Mouse (Mus musculus) mouse embryonic stem cell (cell line): Measurements from ENCODE around the gene Fmnl1.

Experiments
- in situ Hi-C, 2 experiments: fragments of 300-500 bp; cut with MboI; formaldehyde crosslinking; loops; 1 replicate in 1 of 2; 3 replicates in 1 of 2; pipeline ENCODE4 v1.14.3; 2019 to 2020; ENCODE audit warnings: low sequenced_read_pairs in 2 of 2, low pct_unique_long_range_greater_than_20kb in 1 of 2, mixed read lengths in 1 of 2; ENCODE audit not compliant: unreplicated experiment in 1 of 2

Fmnl1 gene

DNA sequence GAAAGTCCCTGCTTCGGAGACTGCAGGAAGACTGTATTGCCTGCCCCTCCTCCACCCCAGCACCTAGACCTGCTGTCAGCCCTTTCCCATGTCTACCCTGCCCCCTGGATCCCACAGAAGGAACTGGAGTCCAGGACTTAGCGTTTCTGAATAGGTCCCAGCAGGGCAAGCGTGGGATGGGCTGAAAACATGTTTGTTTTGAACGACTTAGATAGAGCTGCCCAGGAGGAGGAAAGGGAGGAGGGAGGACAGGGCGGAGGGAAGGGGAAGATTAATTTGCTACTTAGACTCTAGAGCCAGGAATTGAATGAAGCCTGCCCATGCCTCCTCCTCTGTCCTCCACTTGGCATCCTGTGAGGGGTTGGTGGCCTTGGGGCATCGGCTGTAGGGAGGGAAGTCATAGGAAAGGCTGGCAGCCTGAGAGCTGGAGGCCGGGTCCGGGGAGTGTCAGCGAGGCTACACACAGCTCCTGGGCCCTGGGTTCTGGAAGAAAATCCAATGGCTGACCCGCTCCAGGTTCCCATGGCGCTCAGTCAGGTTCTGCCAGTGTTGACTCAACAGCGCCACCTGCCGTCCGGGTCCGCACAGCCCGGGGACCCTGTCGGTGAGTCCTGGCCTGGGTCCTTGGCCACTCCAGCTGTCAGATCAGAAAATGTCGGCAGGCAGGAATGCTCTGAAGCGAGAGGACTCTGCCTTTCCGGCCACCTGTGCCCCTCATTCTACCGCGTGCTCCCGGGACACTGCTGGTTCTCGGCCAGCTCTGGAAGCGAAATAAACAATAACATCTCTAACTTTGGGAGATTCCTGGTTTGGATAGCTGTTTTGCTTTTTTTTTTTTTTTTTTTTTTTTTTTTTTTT lies 12.1 kb upstream of the Fmnl1 start:
- in situ Hi-C loops, result loop anchor here in 1 of 2 experiments (10.0 kb wide), 1 partner anchor 54 kb away; the partner anchor contains the start of genes Acbd4 and Plcd3

DNA sequence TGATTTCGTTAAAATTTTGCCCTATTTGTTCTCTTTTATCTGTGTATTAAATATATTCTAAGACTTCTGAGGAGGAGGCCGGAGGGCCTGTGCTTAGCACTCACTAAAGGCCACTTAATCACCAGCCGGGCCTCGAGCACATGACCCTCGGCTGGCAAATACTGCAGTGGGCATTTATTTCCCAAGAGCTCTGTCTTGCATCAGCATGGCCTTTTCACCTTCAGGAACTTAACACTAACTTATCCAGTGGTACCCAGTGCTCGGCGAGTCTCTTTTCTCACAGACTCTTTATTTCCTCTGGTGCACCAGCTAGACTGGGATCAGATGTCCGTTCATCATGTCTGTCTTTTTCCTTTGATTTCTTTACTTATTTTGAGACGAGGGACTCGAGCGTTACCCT lies 10.2 kb upstream of the Fmnl1 start:
- in situ Hi-C loops, result loop anchor here in 1 of 2 experiments (5.0 kb wide), 2 partner anchors 58 to 157 kb away; partner anchors contain the start of genes Acbd4 and Plcd3

DNA sequence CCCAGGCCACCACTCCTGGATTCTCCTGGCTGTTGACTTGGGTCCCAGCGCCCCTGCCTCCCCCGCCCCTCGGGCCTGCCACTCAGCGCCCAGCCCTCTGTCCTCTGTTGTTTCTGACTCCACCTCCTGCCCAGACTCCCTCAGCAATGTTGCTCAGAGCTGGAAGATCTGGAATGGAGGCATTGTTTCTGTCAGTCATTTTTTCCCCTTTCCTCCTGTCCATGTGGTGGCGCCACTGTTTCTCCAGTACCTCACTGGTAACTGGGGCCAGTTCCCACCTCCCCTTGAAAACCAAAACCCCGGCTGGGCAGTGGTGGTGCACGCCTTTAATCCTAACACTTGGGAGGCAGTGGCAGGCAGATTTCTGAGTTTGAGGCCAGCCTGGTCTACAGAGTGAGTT lies 9.5 kb upstream of the Fmnl1 start:
- in situ Hi-C loops, result loop anchor here in 1 of 2 experiments (5.0 kb wide), 2 partner anchors 59 to 156 kb away; partner anchors contain the start of genes Acbd4 and Plcd3

DNA sequence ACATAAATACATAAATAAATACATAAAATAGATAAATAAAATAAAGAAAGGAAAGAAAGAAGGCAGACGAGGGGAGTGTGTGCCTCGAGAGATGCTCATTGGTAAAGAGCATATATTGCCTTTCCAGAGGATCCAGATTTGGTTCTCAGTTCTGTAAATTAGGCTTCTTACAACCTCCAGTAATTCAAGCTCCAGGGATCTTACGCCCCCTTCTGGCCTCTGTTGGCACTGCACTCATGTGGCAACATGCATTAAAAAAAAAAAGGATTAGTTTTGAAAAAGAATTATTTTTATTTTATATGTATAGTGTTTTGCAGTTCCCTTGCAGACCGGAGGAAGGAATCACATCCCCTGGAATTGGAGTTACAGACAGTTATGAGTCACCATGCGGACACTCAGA lies 8.8 kb upstream of the Fmnl1 start:
- in situ Hi-C loops, result loop anchor here in 1 of 2 experiments (5.0 kb wide), 2 partner anchors 60 to 155 kb away; partner anchors contain the start of genes Acbd4 and Plcd3

GRCm38 (mm10) chr11:103164391-103164790 lies 6.5 kb upstream of the Fmnl1 start:
- in situ Hi-C loops, result loop anchor here in 1 of 2 experiments (5.0 kb wide), 2 partner anchors 62 to 153 kb away; partner anchors contain the start of genes Acbd4 and Plcd3

- in situ Hi-C loops, result no loop called here
These were observed 2.1 kb upstream of the Fmnl1 start for GRCm38 (mm10) chr11:103168690-103169390.

- in situ Hi-C loops, result loop anchor here in 1 of 2 experiments (10.0 kb wide), 1 partner anchor 295 kb away; no protein-coding TSS in a partner anchor
These were observed 1.2 kb upstream of the Fmnl1 start for GRCm38 (mm10) chr11:103169664-103170063.

DNA sequence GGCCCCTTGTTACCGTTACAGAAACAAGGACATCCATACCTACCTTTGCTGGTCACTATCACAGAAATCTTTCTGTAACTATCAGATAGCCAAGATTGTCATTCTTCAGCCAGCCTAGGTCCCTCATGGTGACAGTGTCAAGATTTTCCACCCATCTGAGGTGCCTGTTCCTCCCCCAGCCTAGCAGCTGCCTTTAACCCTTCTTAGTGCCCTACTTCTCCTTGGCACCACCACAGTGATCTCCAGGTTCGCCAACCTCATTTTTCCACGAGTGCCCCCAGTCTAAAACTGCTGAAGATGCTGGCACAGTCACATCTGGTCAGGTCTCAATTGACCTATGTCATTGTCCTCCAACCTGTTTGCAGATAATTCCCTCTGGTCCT lies 805 bp upstream of the Fmnl1 start:
- in situ Hi-C loops, result loop anchor here in 1 of 2 experiments (10.0 kb wide), 1 partner anchor 295 kb away; no protein-coding TSS in a partner anchor

GRCm38 (mm10) chr11:103171286-103171620 lies 346 bp downstream of the Fmnl1 start:
- in situ Hi-C loops, result loop anchor here in 1 of 2 experiments (10.0 kb wide), 1 partner anchor 294 kb away; no protein-coding TSS in a partner anchor

- in situ Hi-C loops, result loop anchor here in 1 of 2 experiments (10.0 kb wide), 1 partner anchor 293 kb away; no protein-coding TSS in a partner anchor
These were observed 940 bp downstream of the Fmnl1 start for GRCm38 (mm10) chr11:103171703-103172391.

- in situ Hi-C loops, result loop anchor here in 1 of 2 experiments (10.0 kb wide), 1 partner anchor 292 kb away; no protein-coding TSS in a partner anchor
These were observed 1.6 kb downstream of the Fmnl1 start for GRCm38 (mm10) chr11:103172392-103173040.

GRCm38 (mm10) chr11:103173041-103173770 lies 2.3 kb downstream of the Fmnl1 start:
- in situ Hi-C loops, result loop anchor here in 1 of 2 experiments (10.0 kb wide), 1 partner anchor 292 kb away; no protein-coding TSS in a partner anchor

DNA sequence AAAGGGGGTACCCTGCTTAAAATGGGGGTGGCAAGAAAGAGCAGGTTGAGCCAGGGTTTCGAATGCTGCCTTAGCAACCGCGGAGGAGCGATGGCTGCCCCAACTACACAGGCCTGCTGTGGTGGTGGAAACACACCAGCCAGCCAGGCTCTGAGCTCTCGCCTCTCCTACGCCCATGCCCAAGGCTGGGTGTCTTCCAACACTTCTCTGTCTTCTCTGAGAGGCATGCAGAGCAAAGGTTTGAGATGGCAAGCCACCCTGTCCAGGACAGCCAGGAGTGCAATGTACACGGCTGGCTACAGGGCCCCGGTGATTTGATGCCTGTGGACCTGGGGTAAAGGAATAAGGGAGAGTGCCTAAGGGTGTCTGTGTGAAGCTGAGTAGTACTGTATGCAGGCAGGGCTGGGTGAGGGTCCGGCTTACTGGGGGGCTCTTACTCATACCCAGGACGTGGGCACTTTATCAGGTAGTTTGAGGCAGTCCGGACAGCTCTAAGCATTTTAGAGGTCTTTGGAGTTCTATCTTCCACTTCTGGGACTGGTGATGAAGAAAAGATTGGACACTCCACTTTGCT lies 3.0 kb downstream of the Fmnl1 start:
- in situ Hi-C loops, result loop anchor here in 1 of 2 experiments (10.0 kb wide), 1 partner anchor 291 kb away; no protein-coding TSS in a partner anchor

DNA sequence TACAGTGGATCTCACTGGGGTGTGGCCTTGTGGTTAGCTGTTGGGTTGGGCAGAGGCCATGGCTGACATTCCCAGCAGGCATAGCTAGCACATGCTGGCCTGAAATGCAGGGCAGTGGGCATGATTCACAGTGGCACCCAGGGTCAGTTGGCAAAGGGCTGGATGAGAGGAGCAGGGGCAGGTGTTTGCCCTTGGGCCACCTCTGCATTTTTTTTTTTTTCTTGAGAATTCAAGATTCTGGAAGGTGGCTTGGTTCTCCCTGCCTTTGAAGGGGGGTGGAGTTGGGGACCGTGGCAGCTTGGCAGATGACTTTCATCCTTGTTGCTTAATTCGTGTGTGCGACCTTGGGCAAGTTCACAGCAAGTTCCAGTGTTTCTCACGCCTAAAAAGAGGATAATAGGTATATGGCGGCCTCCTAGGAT lies 3.5 kb downstream of the Fmnl1 start:
- in situ Hi-C loops, result loop anchor here in 1 of 2 experiments (10.0 kb wide), 1 partner anchor 290 kb away; no protein-coding TSS in a partner anchor

DNA sequence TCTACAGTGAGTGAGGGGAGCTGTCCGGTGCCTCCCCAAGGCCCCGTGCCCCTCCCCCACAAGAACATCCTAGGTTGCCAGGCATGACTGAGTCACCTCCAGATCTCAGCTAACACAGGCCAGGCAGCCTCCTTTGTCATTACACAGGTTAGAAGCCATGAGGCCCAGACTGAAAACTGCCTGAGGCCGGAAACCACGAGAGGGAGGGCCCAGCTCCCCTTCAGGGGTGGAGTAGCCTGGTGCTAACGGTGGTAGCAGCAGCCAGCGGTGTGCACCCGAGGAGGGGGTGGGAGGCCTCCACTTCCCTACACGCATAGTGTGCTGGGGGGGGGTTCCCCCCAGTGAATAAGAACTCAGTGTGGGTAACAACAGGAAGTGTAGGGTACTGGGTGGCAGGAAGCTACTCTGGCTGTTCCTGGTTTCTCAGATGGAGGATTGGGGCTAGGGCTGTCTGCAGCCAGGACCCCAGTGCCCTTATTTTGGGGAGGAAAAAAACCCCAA lies 4.0 kb downstream of the Fmnl1 start:
- in situ Hi-C loops, result loop anchor here in 1 of 2 experiments (10.0 kb wide), 1 partner anchor 290 kb away; no protein-coding TSS in a partner anchor

DNA sequence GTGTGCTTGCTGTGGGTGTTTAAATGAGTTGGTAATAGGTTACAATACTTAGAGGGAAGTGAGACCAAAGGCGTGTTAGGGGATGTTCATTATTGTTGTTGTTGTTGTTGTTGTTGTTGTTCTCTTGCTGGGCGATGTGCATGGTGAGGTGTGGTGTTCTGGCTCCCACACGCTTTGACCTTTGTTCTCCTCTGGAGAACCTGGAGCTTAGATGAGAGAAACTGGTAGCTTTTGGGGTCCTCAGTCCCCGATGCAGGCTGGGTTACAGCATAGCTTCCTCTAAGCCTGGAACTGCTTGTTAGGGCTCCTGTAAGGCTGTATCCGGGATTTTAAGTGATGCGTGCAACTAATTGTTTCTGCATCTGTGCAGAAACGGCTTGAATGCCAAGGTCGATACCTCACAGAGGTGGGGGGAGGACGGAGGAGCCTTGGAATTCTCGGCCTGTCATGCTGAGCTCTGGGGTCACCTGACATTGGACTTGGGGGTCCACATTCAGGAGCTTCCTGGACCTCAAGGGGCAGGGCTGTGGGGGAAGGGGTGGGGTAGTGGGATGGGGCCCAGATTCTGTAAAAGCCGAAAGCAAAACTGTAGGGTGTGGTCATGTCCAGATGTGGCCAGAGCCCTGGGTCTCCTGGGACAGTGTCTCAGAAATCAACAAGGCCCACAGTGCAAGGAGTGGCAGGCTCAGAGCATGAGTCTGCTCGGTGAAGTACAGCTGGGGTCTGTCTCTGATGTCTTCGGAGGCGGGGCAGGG lies 5.0 kb downstream of the Fmnl1 start:
- in situ Hi-C loops, result loop anchor here in 1 of 2 experiments (10.0 kb wide), 1 partner anchor 289 kb away; no protein-coding TSS in a partner anchor
